Mouse (Mus musculus) bone marrow macrophage, adult 2 months (primary cell): ENCODE results near the gene Scn3a.

Source experiments
- CTCF ChIP-seq: IDR thresholded peaks from 2 replicates; pipeline ENCODE4 v1.5.1; 2012; ENCODE audit warnings: low read depth, mild to moderate bottlenecking, low read length, moderate library complexity
- POLR2A ChIP-seq: IDR thresholded peaks from 2 replicates; pipeline ENCODE4 v1.6.1; 2012; ENCODE audit warnings: mild to moderate bottlenecking, low read depth, low read length, borderline replicate concordance

- no peak for TF ChIP-seq CTCF
- no peak for TF ChIP-seq POLR2A
Observed at GRCm38 (mm10) chr2:65548665-65549064, 18.8 kb downstream of the Scn3a start.
